Mouse (Mus musculus): ENCODE measurements around the gene Stmn1.

Stmn1 gene

DNA sequence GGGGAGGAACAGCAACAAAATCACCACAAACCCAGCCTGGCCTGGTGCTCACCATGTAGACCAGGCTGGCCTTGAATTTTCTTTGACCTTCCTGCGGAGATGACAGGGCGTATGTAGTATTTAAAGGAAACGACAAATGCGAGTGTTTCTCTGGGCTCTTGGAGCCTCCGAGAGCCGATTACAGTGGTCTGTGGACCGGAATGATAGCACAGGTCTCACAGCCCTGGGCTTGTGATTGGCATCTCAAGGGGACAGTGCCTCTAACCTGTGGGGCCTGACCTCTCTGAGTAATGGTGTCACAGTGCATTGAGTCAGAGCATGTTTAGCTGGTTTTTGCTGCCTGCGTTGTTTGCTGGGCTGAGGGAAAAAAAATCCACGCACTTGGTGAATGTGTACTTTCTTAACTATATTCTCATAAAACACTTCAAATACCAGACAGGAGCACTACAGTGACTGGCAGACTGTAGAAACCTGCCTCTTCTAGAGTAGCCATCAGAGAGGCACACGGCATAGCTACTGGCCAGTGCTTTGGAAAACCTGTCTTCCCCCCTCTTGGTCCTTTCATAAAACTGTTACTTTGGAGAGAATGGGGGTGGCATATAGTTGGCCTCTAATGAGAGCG is 46.3 kb downstream of the Stmn1 start:
- DNase-seq (ENCODE audit: low spot score) = no peak

DNA sequence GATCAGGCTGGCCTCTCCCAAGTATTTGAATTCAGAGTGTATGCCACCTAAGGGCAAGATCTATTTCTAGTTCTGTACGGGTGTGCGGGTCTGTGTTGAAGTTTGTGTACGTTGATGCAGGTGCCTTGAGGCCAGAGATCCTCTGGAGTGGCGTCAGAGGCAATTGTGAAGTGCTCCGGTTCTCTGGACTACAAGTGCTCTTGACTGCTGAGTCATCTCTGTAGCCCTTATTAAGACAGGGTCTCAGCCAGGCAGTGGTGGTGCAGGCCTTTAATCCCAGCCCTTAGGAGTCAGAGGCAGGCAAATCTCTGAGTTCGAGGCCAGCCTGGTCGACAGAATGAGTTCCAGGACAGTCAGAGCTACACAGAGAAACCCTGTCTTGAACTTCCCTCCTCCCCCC is 47.5 kb downstream of the Stmn1 start:
- DNase-seq (ENCODE audit: low spot score) = no peak

DNA sequence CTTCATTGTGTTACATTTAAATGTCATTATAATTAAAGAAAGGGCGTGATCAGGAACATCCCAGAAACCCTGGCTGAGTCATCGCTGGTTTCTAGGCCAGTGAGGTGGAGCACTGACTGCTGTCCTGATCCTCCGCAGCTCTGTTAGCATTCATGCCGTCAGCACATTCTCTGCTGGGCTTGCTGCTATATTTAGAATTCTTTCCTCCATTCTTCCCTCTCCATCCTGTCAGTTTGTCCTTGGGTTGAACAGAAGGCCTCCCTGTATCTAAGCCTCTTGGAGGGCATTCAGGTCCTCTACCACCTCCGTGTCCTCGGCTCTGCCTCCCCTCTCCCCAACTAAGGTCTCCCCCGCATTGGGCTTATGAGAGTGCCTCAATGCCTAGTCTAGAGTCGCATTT is 48.9 kb downstream of the Stmn1 start:
- no peak for DNase-seq (ENCODE audit: low spot score)

DNA sequence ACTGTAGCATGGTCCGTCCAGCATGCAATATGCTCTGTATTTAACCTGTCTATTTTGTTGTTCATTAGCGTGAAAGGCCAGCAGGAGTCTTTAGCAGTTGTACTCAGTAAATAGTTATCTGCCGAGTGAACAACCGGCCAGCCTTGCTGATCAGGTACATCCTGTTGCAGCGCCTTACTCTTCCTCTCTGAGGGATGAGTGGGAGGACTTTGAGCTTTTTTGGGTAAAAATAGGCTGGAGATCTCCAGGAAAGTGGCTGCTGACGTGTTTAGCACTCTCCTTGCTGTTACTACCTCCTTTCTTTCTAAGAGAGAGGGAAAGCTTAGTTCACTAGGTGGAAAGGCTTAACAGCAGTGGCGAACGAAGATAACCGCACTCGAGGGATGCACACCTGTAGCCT is 49.6 kb downstream of the Stmn1 start:
- no peak for DNase-seq (ENCODE audit: low spot score)

DNA sequence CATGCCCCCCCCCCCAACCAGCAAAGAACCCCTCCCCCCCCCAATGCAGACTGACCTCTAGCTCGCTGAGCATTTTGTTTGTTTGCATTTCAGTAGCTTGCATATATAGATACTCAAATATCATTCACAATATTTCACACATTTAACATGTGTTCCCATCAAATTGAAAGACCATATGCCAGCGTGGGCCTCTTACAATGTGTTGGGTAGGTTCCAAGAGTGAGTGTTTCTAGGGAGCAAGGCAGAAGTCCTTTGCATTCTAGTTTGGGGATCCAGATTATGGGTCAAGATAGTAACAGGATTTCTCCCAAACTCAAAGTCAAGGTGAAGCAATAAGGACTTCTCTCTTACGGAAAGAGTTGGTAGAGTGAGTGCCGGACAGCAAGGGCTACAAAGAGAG is 50.4 kb downstream of the Stmn1 start:
- DNase-seq (ENCODE audit: low spot score) = no peak

DNA sequence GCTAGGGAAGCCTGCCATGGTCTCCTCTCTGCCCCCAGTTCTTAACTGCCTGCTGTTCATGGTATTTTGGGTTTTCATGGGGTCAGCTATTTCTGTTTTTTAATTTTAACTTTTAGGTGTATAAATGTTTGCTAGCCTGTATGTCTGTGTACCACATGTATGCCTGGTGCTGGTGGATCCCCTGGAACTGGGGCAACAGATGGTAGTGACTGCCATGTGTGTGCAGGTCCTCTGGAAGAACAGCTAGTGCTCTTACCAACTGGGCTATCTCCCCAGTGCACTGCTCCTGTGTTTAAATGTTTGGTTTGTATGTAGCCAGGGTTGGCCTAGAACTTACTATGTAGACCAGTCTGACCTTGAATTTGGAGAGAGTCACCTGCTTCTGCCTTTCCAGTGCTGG is 51.2 kb downstream of the Stmn1 start:
- no peak for DNase-seq (ENCODE audit: low spot score)

All from urinary bladder, postnatal 25 days (tissue).